Mouse (Mus musculus): ENCODE results near the gene Setd7. TPM values are rescaled to one million over a fixed set of nuclear protein-coding genes. Genes with fewer than 3 reads are reported as not detected.

Setd7 gene
- polyA plus RNA-seq (2014; fragmentation: Nextera tagmentation; extraction: Ambion mirVana), result 4.3 and 4.6 TPM in 2 replicates

GRCm38 (mm10) chr3:51560511-51561108 lies at the start of gene Setd7:
TSS of gene Setd7 (minus strand) at chr3:51560879.
- peak within 1 kb of the TSS; percentile 81 for H3K27ac ChIP-seq (ENCODE audit: low read depth, low read length)
- H3K4me3 ChIP-seq (ENCODE audit: low read depth, low read length), result peak within 1 kb of the TSS; percentile 82
- H3K36me3 ChIP-seq (ENCODE audit: control insufficient read depth, insufficient read depth, low read length), result no peaks in the 10 kb centered on the region
- ATAC-seq (replicated peaks; ENCODE audit: low FRiP score), result peak; percentile 88
- H3K9ac ChIP-seq (ENCODE audit: low read length), result peak within 1 kb of the TSS; percentile 96
- H3K27me3 ChIP-seq (ENCODE audit: control insufficient read depth, insufficient read depth, low read length), result no peaks in the 10 kb centered on the region
- peaks cover 3% of the 10 kb centered on the region; the same call in 1 of the 2 replicates for H3K4me1 ChIP-seq (replicated peaks; ENCODE audit: control insufficient read depth, insufficient read depth, low read length)
- under 1% methylated on average over 47 of the region's 48 CpGs for WGBS
- DNase-seq (ENCODE audit: low spot score), result peak; percentile 88
- no peaks in the 10 kb centered on the region for H3K9me3 ChIP-seq (ENCODE audit: control insufficient read depth, low read length)
- peak within 1 kb of the TSS; percentile 97 for H3K4me2 ChIP-seq (ENCODE audit: low read depth, low read length, severe bottlenecking)

GRCm38 (mm10) chr3:51604489-51604888 lies 43.8 kb upstream of the Setd7 start:
- H3K9ac ChIP-seq (ENCODE audit: low read length), result no peak overlapping the region
- no peaks in the 10 kb centered on the region for H3K36me3 ChIP-seq (ENCODE audit: control insufficient read depth, insufficient read depth, low read length)
- H3K4me2 ChIP-seq (ENCODE audit: low read depth, low read length, severe bottlenecking), result no peak overlapping the region
- DNase-seq (ENCODE audit: low spot score), result no peak
- H3K27me3 ChIP-seq (ENCODE audit: control insufficient read depth, insufficient read depth, low read length), result no peaks in the 10 kb centered on the region
- H3K27ac ChIP-seq (ENCODE audit: low read depth, low read length), result no peak overlapping the region
- no peaks in the 10 kb centered on the region for H3K9me3 ChIP-seq (ENCODE audit: control insufficient read depth, low read length)
- no peak overlapping the region for H3K4me3 ChIP-seq (ENCODE audit: low read depth, low read length)
- ATAC-seq (replicated peaks; ENCODE audit: low FRiP score), result no peak
- WGBS, result 77% methylated on average over 3 of the region's 3 CpGs
- H3K4me1 ChIP-seq (replicated peaks; ENCODE audit: control insufficient read depth, insufficient read depth, low read length), result no peaks in the 10 kb centered on the region

- no peak overlapping the region for H3K27ac ChIP-seq (ENCODE audit: low read depth, low read length)
- H3K4me2 ChIP-seq (ENCODE audit: low read depth, low read length, severe bottlenecking), result no peak overlapping the region
- 89% methylated on average over 15 of the region's 15 CpGs for WGBS
- no peaks in the 10 kb centered on the region for H3K36me3 ChIP-seq (ENCODE audit: control insufficient read depth, insufficient read depth, low read length)
- ATAC-seq (replicated peaks; ENCODE audit: low FRiP score) (no peak), DNase-seq (ENCODE audit: low spot score) (no peak)
- no peaks in the 10 kb centered on the region for H3K4me1 ChIP-seq (replicated peaks; ENCODE audit: control insufficient read depth, insufficient read depth, low read length)
- H3K27me3 ChIP-seq (ENCODE audit: control insufficient read depth, insufficient read depth, low read length), result no peaks in the 10 kb centered on the region
- H3K9ac ChIP-seq (ENCODE audit: low read length), result no peak overlapping the region
- H3K4me3 ChIP-seq (ENCODE audit: low read depth, low read length), result no peak overlapping the region
- no peaks in the 10 kb centered on the region for H3K9me3 ChIP-seq (ENCODE audit: control insufficient read depth, low read length)
Observed at GRCm38 (mm10) chr3:51603705-51604291, 43.1 kb upstream of the Setd7 start.

- DNase-seq (ENCODE audit: low spot score), result no peak
Observed at GRCm38 (mm10) chr3:51601461-51601860, 40.8 kb upstream of the Setd7 start.

GRCm38 (mm10) chr3:51600728-51601127 lies 40.0 kb upstream of the Setd7 start:
- H3K27ac ChIP-seq (ENCODE audit: low read depth, low read length), result no peak overlapping the region
- no peaks in the 10 kb centered on the region for H3K27me3 ChIP-seq (ENCODE audit: control insufficient read depth, insufficient read depth, low read length)
- no peak overlapping the region for H3K4me3 ChIP-seq (ENCODE audit: low read depth, low read length)
- WGBS, result 91% methylated on average over 4 of the region's 4 CpGs
- DNase-seq (ENCODE audit: low spot score) (no peak), ATAC-seq (replicated peaks; ENCODE audit: low FRiP score) (no peak)
- no peaks in the 10 kb centered on the region for H3K4me1 ChIP-seq (replicated peaks; ENCODE audit: control insufficient read depth, insufficient read depth, low read length)
- no peak overlapping the region for H3K9ac ChIP-seq (ENCODE audit: low read length)
- no peak overlapping the region for H3K4me2 ChIP-seq (ENCODE audit: low read depth, low read length, severe bottlenecking)
- no peaks in the 10 kb centered on the region for H3K36me3 ChIP-seq (ENCODE audit: control insufficient read depth, insufficient read depth, low read length)
- H3K9me3 ChIP-seq (ENCODE audit: control insufficient read depth, low read length), result no peaks in the 10 kb centered on the region

More at GRCm38 (mm10) chr3:51601461-51601860, 40.8 kb upstream of the Setd7 start:
- Histone ChIP-seq H3K27ac (ENCODE audit: low read depth, low read length) (no peak overlapping the region), H3K9ac (ENCODE audit: low read length) (no peak overlapping the region), H3K9me3 (ENCODE audit: control insufficient read depth, low read length) (no peaks in the 10 kb centered on the region), H3K4me2 (ENCODE audit: low read depth, low read length, severe bottlenecking) (no peak overlapping the region), H3K4me3 (ENCODE audit: low read depth, low read length) (no peak overlapping the region), H3K36me3 (ENCODE audit: control insufficient read depth, insufficient read depth, low read length) (no peaks in the 10 kb centered on the region), H3K27me3 (ENCODE audit: control insufficient read depth, insufficient read depth, low read length) (no peaks in the 10 kb centered on the region), H3K4me1 (replicated peaks; ENCODE audit: control insufficient read depth, insufficient read depth, low read length) (no peaks in the 10 kb centered on the region)
- ATAC-seq (replicated peaks; ENCODE audit: low FRiP score), result no peak
- 96% methylated on average over 2 of the region's 2 CpGs for WGBS

GRCm38 (mm10) chr3:51599057-51599630 lies 38.5 kb upstream of the Setd7 start:
- Histone ChIP-seq H3K4me2 (ENCODE audit: low read depth, low read length, severe bottlenecking) (no peak overlapping the region), H3K9ac (ENCODE audit: low read length) (no peak overlapping the region), H3K27me3 (ENCODE audit: control insufficient read depth, insufficient read depth, low read length) (no peaks in the 10 kb centered on the region), H3K36me3 (ENCODE audit: control insufficient read depth, insufficient read depth, low read length) (no peaks in the 10 kb centered on the region), H3K4me1 (replicated peaks; ENCODE audit: control insufficient read depth, insufficient read depth, low read length) (no peaks in the 10 kb centered on the region), H3K9me3 (ENCODE audit: control insufficient read depth, low read length) (no peaks in the 10 kb centered on the region), H3K4me3 (ENCODE audit: low read depth, low read length) (no peak overlapping the region), H3K27ac (ENCODE audit: low read depth, low read length) (no peak overlapping the region)
- DNase-seq (ENCODE audit: low spot score) (no peak), ATAC-seq (replicated peaks; ENCODE audit: low FRiP score) (no peak)
- 65% methylated on average over 12 of the region's 12 CpGs for WGBS

GRCm38 (mm10) chr3:51596538-51596937 lies 35.9 kb upstream of the Setd7 start:
- Histone ChIP-seq H3K27me3 (ENCODE audit: control insufficient read depth, insufficient read depth, low read length) (no peaks in the 10 kb centered on the region), H3K9ac (ENCODE audit: low read length) (no peak overlapping the region), H3K9me3 (ENCODE audit: control insufficient read depth, low read length) (no peaks in the 10 kb centered on the region), H3K36me3 (ENCODE audit: control insufficient read depth, insufficient read depth, low read length) (no peaks in the 10 kb centered on the region), H3K4me1 (replicated peaks; ENCODE audit: control insufficient read depth, insufficient read depth, low read length) (no peaks in the 10 kb centered on the region), H3K4me2 (ENCODE audit: low read depth, low read length, severe bottlenecking) (no peak overlapping the region), H3K4me3 (ENCODE audit: low read depth, low read length) (no peak overlapping the region), H3K27ac (ENCODE audit: low read depth, low read length) (no peak overlapping the region)
- DNase-seq (ENCODE audit: low spot score), result no peak
- ATAC-seq (replicated peaks; ENCODE audit: low FRiP score), result no peak
- WGBS, result 79% methylated on average over 2 of the region's 2 CpGs

GRCm38 (mm10) chr3:51593506-51593905 lies 32.8 kb upstream of the Setd7 start:
- Histone ChIP-seq H3K4me3 (ENCODE audit: low read depth, low read length) (no peak overlapping the region), H3K4me1 (replicated peaks; ENCODE audit: control insufficient read depth, insufficient read depth, low read length) (no peaks in the 10 kb centered on the region; the same call in 1 of the 2 replicates), H3K4me2 (ENCODE audit: low read depth, low read length, severe bottlenecking) (no peak overlapping the region), H3K9ac (ENCODE audit: low read length) (no peak overlapping the region), H3K9me3 (ENCODE audit: control insufficient read depth, low read length) (no peaks in the 10 kb centered on the region), H3K27me3 (ENCODE audit: control insufficient read depth, insufficient read depth, low read length) (no peaks in the 10 kb centered on the region), H3K36me3 (ENCODE audit: control insufficient read depth, insufficient read depth, low read length) (no peaks in the 10 kb centered on the region), H3K27ac (ENCODE audit: low read depth, low read length) (no peak overlapping the region)
- WGBS, result 81% methylated on average over 1 of the region's 1 CpGs
- ATAC-seq (replicated peaks; ENCODE audit: low FRiP score) (no peak), DNase-seq (ENCODE audit: low spot score) (no peak)

Measured in forebrain, embryonic 11.5 days (tissue).